ENCODE assay signal across 9 mouse cellular contexts in genomic region chr14:59806910-59807309, GRCm38 (mm10).
DNase-seq lines count a peak whose midpoint lies in the region; ATAC-seq and TF ChIP-seq lines count a peak whose summit lies in the region.
"Had no signal": no experiment of that assay in that cellular context is flagged by ENCODE, and none has a peak within 500 bp of the region (broad histone marks: within the 10 kb centered on the region; RNA-seq: fewer than 3 reads in every experiment).

No protein-coding gene starts in this region.

- no peak for TF ChIP-seq POLR2A in limb, embryonic 14.5 days (IDR thresholded peaks at IDR 0.05; ENCODE audit: borderline replicate concordance, extremely low read depth, insufficient read depth, insufficient read length)

- DNase-seq in forebrain, embryonic 10.5 days (ENCODE audit: extremely low spot score, low spot score): no peak
- no peak for DNase-seq in lung, postnatal 36 days
- DNase-seq in limb, embryonic 14.5 days (ENCODE audit: low spot score): peak; percentile 81
- no peak for DNase-seq in spleen, adult 18-20 months

- H3K9ac ChIP-seq in forebrain, embryonic 15.5 days (replicated peaks): no peak overlapping the region
- no peak overlapping the region for H3K9ac ChIP-seq in lung, embryonic 16.5 days (ENCODE audit: low read length)
- no peak overlapping the region for H3K9ac ChIP-seq in embryonic facial prominence, embryonic 12.5 days
- no peak overlapping the region for H3K9ac ChIP-seq in limb, embryonic 14.5 days (ENCODE audit: low read depth, low read length, severe bottlenecking)

- peaks cover 15% of the 10 kb centered on the region for H3K4me1 ChIP-seq in forebrain, embryonic 10.5 days
- peaks cover 6% of the 10 kb centered on the region for H3K4me1 ChIP-seq in forebrain, embryonic 15.5 days
- H3K4me1 ChIP-seq in lung, embryonic 16.5 days (replicated peaks; ENCODE audit: control insufficient read depth, insufficient read depth, low read length): peaks cover 16% of the 10 kb centered on the region
- H3K4me1 ChIP-seq in embryonic facial prominence, embryonic 12.5 days: peaks cover 11% of the 10 kb centered on the region; the same call in 1 of the 2 replicates
- peaks cover 28% of the 10 kb centered on the region for H3K4me1 ChIP-seq in limb, embryonic 14.5 days (ENCODE audit: control insufficient read depth, insufficient read depth, low read length)

- peak overlapping the region; percentile 46; the same call in 1 of the 2 replicates for H3K27ac ChIP-seq in forebrain, embryonic 10.5 days
- H3K27ac ChIP-seq in forebrain, embryonic 15.5 days (replicated peaks): no peak overlapping the region
- H3K27ac ChIP-seq in lung, embryonic 16.5 days (ENCODE audit: low read length): peak overlapping the region; percentile 70
- peak overlapping the region; percentile 63; the same call in 1 of the 2 replicates for H3K27ac ChIP-seq in embryonic facial prominence, embryonic 12.5 days
- H3K27ac ChIP-seq in limb, embryonic 14.5 days (replicated peaks; ENCODE audit: low read depth, low read length): peak overlapping the region; percentile 64

- no peaks in the 10 kb centered on the region for H3K27me3 ChIP-seq in forebrain, embryonic 10.5 days (ENCODE audit: poor library complexity, severe bottlenecking)
- no peaks in the 10 kb centered on the region for H3K27me3 ChIP-seq in forebrain, embryonic 15.5 days
- no peaks in the 10 kb centered on the region for H3K27me3 ChIP-seq in lung, embryonic 16.5 days (ENCODE audit: control insufficient read depth, insufficient read depth, low read depth, low read length)
- no peaks in the 10 kb centered on the region for H3K27me3 ChIP-seq in embryonic facial prominence, embryonic 12.5 days
- H3K27me3 ChIP-seq in limb, embryonic 14.5 days (ENCODE audit: control insufficient read depth, insufficient read depth, low read length): no peaks in the 10 kb centered on the region

- H3K4me2 ChIP-seq in forebrain, embryonic 15.5 days (replicated peaks): no peak overlapping the region
- peak overlapping the region; percentile 14; the same call in 1 of the 2 replicates for H3K4me2 ChIP-seq in lung, embryonic 16.5 days (ENCODE audit: low read depth, low read length)
- no peak overlapping the region for H3K4me2 ChIP-seq in embryonic facial prominence, embryonic 12.5 days (replicated peaks)
- H3K4me2 ChIP-seq in limb, embryonic 14.5 days (replicated peaks; ENCODE audit: low read depth, low read length, severe bottlenecking): peak overlapping the region; percentile 26

- H3K36me3 ChIP-seq in forebrain, embryonic 10.5 days (replicated peaks): no peaks in the 10 kb centered on the region
- no peaks in the 10 kb centered on the region for H3K36me3 ChIP-seq in forebrain, embryonic 15.5 days
- no peaks in the 10 kb centered on the region for H3K36me3 ChIP-seq in lung, embryonic 16.5 days (ENCODE audit: control insufficient read depth, insufficient read depth, low read length)
- H3K36me3 ChIP-seq in embryonic facial prominence, embryonic 12.5 days: no peaks in the 10 kb centered on the region
- no peaks in the 10 kb centered on the region for H3K36me3 ChIP-seq in limb, embryonic 14.5 days (ENCODE audit: control insufficient read depth, insufficient read depth, low read length)

- H3K9me3 ChIP-seq in forebrain, embryonic 10.5 days: 0 out of 2 replicates have a peak, but pooled peaks cover 6% of the 10 kb centered on the region
- H3K9me3 ChIP-seq in forebrain, embryonic 15.5 days: no peaks in the 10 kb centered on the region
- 0 out of 2 replicates have a peak, but pooled peaks cover 2% of the 10 kb centered on the region for H3K9me3 ChIP-seq in lung, embryonic 16.5 days (ENCODE audit: control insufficient read depth, low read length)
- H3K9me3 ChIP-seq in embryonic facial prominence, embryonic 12.5 days: no peaks in the 10 kb centered on the region
- H3K9me3 ChIP-seq in limb, embryonic 14.5 days (ENCODE audit: control insufficient read depth, low read length): no peaks in the 10 kb centered on the region

- 77% methylated on average over 4 of the region's 4 CpGs for WGBS in forebrain, embryonic 10.5 days
- WGBS in forebrain, embryonic 15.5 days: 35% methylated on average over 4 of the region's 4 CpGs
- WGBS in lung, embryonic 16.5 days: 6% methylated on average over 4 of the region's 4 CpGs
- 41% methylated on average over 4 of the region's 4 CpGs for WGBS in embryonic facial prominence, embryonic 12.5 days
- WGBS in limb, embryonic 14.5 days: 11% methylated on average over 4 of the region's 4 CpGs

- ATAC-seq in forebrain, embryonic 15.5 days (replicated peaks): no peak
- peak; percentile 39 for ATAC-seq in lung, embryonic 16.5 days (ENCODE audit: low read depth)
- ATAC-seq in embryonic facial prominence, embryonic 12.5 days (ENCODE audit: insufficient number of reproducible peaks, insufficient read depth, low FRiP score, low TSS enrichment): no peak
- ATAC-seq in limb, embryonic 14.5 days (ENCODE audit: low FRiP score, low read depth): peak; percentile 42; the same call in 1 of the 2 replicates
- ATAC-seq in megakaryocyte, adult 5-6 weeks (ENCODE audit: poor library complexity, severe bottlenecking): no peak
- ATAC-seq: lung, postnatal 0 days had no signal

- H3K4me3 ChIP-seq in forebrain, embryonic 10.5 days: no peak overlapping the region
- H3K4me3 ChIP-seq in forebrain, embryonic 15.5 days: no peak overlapping the region
- H3K4me3 ChIP-seq in lung, embryonic 16.5 days (ENCODE audit: low read length): no peak overlapping the region
- H3K4me3 ChIP-seq in embryonic facial prominence, embryonic 12.5 days: no peak overlapping the region
- H3K4me3 ChIP-seq in limb, embryonic 14.5 days (replicated peaks; ENCODE audit: low read length): no peak overlapping the region

Comparison
In these comparisons a context has a peak if more than half of its experiments do, and no peak if none do; other contexts are left out.
1. ATAC-seq: peak in lung, embryonic 16.5 days (single experiment) and limb, embryonic 14.5 days (single experiment); none in forebrain, embryonic 15.5 days (single experiment), embryonic facial prominence, embryonic 12.5 days (single experiment) and megakaryocyte, adult 5-6 weeks (single experiment).
2. H3K4me2 ChIP-seq: peak in lung, embryonic 16.5 days (single experiment) and limb, embryonic 14.5 days (single experiment); none in forebrain, embryonic 15.5 days (single experiment) and embryonic facial prominence, embryonic 12.5 days (single experiment).